Mouse (Mus musculus): ENCODE measurements at regions not wholly inside any gene's neighbourhood (a gene's known extent, or its start where the extent isn't known, plus 50 kb on each side); places are given as distances from the start of the nearest gene placed in this dataset.

DNA sequence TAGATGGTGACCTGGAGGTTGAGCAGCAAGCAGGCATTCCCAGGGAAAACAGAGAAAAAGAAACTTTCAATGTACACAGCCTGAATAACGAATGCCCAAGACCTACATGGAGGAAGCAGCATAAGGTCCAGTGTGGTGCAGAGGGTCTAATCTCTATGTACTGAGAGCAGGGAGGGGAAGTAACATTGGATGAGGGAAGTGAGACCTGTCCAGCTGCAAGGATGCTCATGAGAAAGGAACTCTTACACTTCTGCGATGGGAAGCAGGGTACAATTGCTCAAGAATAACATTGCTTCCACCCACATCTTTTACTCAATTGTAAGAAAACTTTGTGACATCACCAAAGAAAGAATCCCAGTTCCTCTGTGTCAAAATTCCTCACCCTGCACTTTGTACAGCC is 419.8 kb upstream of the Id2 start:
- no peak for TF ChIP-seq CTCF (IDR thresholded peaks at IDR 0.05; ENCODE audit: insufficient read depth, low read depth, low read length)
- no peak for TF ChIP-seq POLR2A (IDR thresholded peaks at IDR 0.05; ENCODE audit: insufficient read depth, low read depth, low read length)
